Mouse (Mus musculus): ENCODE measurements around the gene Col12a1.
"Not testable (repeated sequence)": the region's sequence is repeated elsewhere in the genome, so short reads cannot be mapped to it uniquely, and the experiment has no call there.

Col12a1 gene

GRCm38 (mm10) chr9:79689771-79690535 is 28.7 kb downstream of the Col12a1 start:
- DNase-seq (ENCODE audit: low read depth, low spot score): no peak

GRCm38 (mm10) chr9:79689342-79689741 is 29.3 kb downstream of the Col12a1 start:
- DNase-seq (ENCODE audit: low read depth, low spot score): no peak

DNA sequence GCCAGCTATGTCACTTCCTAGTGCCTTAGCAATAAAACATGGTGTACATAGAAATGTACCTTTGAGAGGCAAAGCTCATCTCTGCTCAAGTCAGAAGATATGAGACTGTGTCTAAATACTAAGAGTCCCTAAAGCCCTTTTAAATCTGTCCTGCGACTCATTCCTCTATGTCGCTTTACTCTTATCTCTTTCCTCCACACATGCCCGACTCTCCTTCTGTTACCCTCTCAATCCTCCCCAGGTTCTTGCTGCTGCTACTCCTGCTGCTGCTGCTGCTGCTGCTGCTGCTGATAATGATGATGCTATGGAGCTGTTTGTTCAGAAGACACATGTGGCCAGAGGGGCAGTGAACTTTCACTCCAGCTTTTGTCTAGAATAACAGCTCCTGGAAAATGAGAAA is 31.4 kb downstream of the Col12a1 start:
- DNase-seq (ENCODE audit: low read depth, low spot score): no peak

GRCm38 (mm10) chr9:79686049-79686448 is 32.6 kb downstream of the Col12a1 start:
- no peak for DNase-seq (ENCODE audit: low read depth, low spot score)

DNA sequence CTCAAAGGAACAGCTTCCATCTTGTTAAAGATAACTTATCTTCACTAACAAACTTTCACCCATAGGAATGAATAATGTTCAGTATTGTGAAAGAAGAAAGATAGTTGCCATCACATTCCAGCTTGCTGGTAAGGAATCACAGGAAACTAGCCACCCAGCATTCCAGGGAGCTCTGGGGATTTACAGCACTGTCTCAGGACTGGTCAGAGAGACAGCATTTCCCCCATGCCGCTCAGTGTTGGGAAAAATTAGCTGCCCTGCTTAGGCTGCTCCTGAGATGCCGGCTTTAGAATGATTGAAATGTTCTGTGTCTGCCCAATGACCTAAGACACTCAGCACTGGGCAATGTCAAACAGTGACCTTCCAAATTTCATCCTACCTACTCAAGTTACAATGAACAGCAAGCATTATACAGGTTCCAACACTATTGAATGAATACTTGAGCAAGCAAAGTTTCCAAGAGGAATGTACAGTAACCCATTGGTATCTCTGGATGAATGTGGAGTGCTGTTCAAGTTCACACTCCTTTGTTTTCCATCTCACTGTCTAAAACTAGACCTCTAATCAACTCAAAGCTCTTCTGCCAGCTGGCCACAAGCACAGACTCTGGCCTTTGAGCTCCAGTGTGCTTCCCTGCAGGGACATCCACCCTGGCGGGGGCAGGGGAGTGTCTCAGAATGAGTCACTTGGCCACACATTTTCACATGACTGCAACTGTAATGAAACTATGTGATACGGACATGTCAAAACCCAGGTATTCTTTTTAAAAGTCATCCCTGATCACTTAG is 38.0 kb downstream of the Col12a1 start:
- DNase-seq (ENCODE audit: low read depth, low spot score): no peak

DNA sequence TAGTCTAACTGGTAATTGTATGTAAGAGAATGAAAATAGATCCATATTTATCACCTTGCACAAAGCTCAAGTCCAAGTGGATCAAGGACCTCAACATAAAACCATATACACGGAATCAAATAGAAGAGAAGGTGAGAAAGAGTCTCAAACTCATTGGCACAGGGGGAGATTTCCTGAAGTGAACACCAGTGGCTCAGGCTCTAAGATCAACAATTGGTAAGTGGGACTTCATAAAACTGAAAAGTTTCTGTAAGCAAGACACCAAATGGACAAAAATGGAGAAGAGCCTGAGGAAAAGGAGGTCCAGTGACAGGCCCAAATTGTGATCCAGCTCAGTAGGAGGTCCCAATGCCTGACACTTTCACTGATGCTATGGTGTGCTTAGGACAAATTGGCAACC is 49.8 kb downstream of the Col12a1 start:
- not testable (repeated sequence) for DNase-seq (ENCODE audit: low read depth, low spot score)

DNA sequence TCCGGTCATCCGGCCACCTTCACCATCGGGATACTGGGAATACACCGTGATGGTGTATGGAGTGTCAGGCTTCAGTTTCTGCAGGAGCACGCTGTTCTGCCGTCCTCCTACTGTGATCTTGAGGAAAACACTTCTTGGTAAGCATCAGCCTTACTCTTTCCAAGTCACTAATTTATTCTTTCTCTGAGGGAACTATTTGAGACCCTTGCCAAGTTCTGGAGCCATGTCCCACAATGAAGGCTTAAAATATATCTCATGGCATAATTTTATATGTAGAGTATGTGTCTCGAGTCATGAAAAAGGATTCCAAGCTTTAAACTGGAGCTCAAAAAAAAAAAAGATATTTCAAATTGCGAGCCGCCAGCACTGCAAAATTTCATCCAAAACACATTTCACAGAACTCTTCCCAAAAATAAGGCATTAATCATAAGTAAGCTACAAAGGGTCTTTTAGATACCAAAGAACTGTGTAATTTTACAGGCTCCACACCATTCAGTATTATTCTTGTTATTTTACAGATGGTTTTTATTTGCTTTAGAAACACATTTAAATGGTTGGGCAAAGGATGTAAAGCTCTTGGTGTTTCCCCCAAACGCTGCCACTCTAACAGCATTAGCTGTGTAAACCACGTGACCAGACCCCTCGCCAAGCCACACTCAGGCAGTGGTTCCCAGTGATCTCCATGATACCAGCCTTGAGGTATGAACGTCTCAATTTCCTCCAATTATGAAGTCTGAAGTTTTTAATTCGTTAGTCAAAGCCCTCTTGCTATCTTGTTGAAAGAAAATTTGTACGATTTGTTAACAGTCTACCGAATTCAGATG is 65.1 kb downstream of the Col12a1 start:
- no peak for DNase-seq (ENCODE audit: low read depth, low spot score)

DNA sequence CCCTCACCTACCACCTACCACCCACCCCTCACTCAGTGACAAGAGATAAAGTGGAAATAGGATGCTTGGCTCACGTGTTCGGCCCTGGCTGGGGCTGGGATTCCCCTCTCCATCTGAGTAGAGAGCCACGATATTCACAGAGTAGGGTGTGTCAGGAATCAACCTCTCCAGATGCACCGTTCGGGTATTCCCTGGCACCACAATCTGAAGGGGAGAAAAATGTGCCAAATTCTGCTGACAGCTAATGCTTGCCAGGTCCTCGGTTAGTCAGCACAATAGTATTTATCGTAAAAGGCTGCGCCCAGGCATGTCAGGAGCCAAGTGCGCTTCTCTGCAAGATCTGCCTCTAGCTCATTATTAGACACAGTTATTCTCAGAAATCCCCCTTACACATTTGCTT is 70.0 kb downstream of the Col12a1 start:
- no peak for DNase-seq (ENCODE audit: low read depth, low spot score)

GRCm38 (mm10) chr9:79645757-79646156 is 72.9 kb downstream of the Col12a1 start:
- no peak for DNase-seq (ENCODE audit: low read depth, low spot score)

- no peak for DNase-seq (ENCODE audit: low read depth, low spot score)
These were observed 79.1 kb downstream of the Col12a1 start for GRCm38 (mm10) chr9:79639430-79640090.

- DNase-seq (ENCODE audit: low read depth, low spot score): no peak
These were observed 80.8 kb downstream of the Col12a1 start for GRCm38 (mm10) chr9:79637879-79638278.

GRCm38 (mm10) chr9:79634076-79634475 is 84.6 kb downstream of the Col12a1 start:
- DNase-seq (ENCODE audit: low read depth, low spot score): no peak

DNA sequence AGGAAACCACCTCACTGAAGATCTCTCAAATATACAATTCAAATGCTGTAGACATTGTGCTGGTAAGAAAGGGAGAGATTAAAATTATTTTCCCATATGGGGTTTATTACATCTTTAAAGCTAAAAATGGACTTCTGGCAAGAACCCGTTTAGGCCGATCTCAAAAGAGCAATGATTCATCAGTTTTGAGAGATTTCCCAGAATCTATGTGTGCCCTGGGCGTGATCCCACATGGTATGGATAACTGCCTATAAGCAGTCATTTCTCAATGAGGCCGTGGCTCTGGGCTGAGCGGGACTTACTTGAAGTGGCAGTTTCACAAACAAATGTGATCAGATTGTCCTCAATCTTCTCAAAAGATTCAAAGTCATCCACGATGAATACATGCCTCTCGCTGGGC is 87.4 kb downstream of the Col12a1 start:
- DNase-seq (ENCODE audit: low read depth, low spot score): no peak

GRCm38 (mm10) chr9:79618839-79619597 is 99.6 kb downstream of the Col12a1 start:
- DNase-seq (ENCODE audit: low read depth, low spot score): no peak

- no peak for DNase-seq (ENCODE audit: low read depth, low spot score)
These were observed 101.3 kb downstream of the Col12a1 start for GRCm38 (mm10) chr9:79617336-79617735.

DNA sequence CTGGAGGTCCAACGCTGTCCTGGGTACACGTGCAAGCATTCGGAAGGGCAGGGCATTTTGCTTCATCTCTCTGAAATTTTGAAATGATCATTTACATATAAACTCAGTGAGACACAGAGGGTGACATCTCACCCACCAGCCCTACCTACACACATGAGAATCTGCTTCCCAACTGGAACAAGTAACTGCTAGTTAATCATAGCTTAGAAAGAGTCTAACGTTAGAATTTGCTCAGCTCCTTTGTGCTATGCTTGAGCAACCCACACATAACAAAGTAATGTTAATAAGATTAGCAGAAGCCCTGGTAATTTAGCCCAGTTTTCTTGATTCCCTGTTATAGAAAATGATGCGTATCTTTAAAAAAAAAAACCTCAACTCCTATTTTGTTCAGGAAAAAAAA is 102.6 kb downstream of the Col12a1 start:
- DNase-seq (ENCODE audit: low read depth, low spot score): no peak

DNA sequence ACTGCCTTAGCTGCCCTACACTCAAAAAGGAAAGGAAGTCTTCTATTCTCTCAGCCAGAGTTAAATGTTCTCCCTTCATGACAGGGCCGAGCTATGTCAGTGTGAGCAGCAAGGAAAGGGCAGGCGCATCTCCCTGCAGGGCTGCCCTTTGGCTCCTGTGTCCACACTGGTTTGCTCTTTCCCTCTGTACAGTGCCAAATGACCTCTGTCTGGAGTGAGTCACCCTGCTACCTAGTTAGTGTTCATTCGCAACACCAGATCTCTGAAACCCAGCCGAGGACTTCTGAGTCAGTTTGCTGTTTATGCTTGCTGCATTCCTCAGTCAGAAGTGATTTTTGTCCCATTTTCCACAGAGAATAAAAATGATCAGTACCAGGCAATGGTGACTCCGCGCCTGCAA is 108.3 kb downstream of the Col12a1 start:
- DNase-seq (ENCODE audit: low read depth, low spot score): no peak

DNA sequence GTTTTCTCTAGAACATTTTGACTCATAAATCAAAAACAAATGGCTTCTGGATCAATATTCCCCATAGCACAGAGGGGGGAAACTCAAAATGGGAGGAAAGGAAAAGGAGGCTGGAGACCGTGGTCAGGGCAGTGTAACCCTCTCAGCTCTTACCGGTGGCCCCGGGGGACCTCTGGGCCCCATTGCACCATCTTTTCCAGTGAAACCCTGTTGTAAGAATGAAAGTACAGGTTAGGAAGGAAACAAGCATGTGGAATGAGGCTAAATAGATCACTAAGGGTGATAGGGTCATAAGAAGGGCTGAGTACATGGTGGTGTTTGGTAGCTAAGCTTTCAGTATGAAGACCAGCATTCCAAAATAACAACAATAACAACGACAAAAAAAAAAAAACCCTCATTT is 109.0 kb downstream of the Col12a1 start:
- no peak for DNase-seq (ENCODE audit: low read depth, low spot score)

GRCm38 (mm10) chr9:79608795-79609194 is 109.8 kb downstream of the Col12a1 start:
- no peak for DNase-seq (ENCODE audit: low read depth, low spot score)

DNA sequence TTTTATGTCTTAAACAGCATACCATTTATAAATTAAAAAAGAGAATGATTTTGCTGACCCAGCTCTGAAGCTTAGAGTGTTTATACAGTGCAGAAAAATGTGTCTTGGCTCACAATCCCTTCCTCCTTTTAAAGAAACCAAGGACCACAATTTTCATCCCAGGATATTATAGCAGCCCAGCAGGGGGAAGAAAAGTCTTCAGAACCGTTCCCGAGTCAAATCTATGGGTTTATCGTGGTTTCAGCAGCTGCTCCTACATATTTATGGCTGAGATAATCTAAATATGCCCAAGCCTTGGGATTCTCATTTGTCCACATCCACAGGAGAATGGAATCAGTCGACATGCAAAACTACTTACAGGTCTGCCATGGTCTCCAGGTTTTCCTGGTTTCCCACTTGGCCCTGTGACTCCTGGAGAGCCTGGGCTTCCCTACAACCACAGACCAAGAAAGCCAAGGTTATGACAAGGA is 110.5 kb downstream of the Col12a1 start:
- DNase-seq (ENCODE audit: low read depth, low spot score): no peak

- peak; percentile 23 for DNase-seq (ENCODE audit: low read depth, low spot score)
These were observed 112.5 kb downstream of the Col12a1 start for GRCm38 (mm10) chr9:79606122-79606521.
